Mouse (Mus musculus): ENCODE measurements around the gene Fyb2.

- no peak for TF ChIP-seq CTCF (IDR thresholded peaks at IDR 0.05; ENCODE audit: low read depth)
- TF ChIP-seq EP300 (IDR thresholded peaks at IDR 0.05; ENCODE audit: low read depth): no peak
Measured at GRCm38 (mm10) chr4:105015496-105015895, 102.2 kb downstream of the Fyb2 start.

All from liver, postnatal 0 days (tissue).